Mouse (Mus musculus) erythroblast, embryonic 14.5 days (primary cell): ENCODE data around the gene Wdfy2.

ENCODE experiments used
- GATA1 ChIP-seq: IDR thresholded peaks from 2 replicates; pipeline ENCODE4 v1.6.1; 2012; ENCODE audit warnings: low read length, inconsistent platforms, mixed read lengths
- TAL1 ChIP-seq: IDR thresholded peaks from 3 replicates; pipeline ENCODE4 v1.6.1; 2012; ENCODE audit warnings: low read length, inconsistent platforms, mixed read lengths

GRCm38 (mm10) chr14:63002588-63002987, 165.1 kb downstream of the Wdfy2 start:
- no peak for TF ChIP-seq TAL1
- no peak for TF ChIP-seq GATA1
